Comparison of ENCODE assay signal across 18 mouse cellular contexts in genomic region chr9:67023371-67023770, GRCm38 (mm10). TPM values are rescaled to one million over a fixed set of nuclear protein-coding genes. Genes with fewer than 3 reads are reported as not detected.
A peak's percentile ranks its signal among the peaks of the same experiment; 100 is the strongest.
DNase-seq lines count a peak whose midpoint lies in the region; ATAC-seq and TF ChIP-seq lines count a peak whose summit lies in the region.
"Had no signal": no experiment of that assay in that cellular context is flagged by ENCODE, and none has a peak within 500 bp of the region (broad histone marks: within the 10 kb centered on the region; RNA-seq: fewer than 3 reads in every experiment).

No protein-coding gene starts in this region.

- no peak for ATAC-seq in liver, embryonic 13.5 days (ENCODE audit: low read depth)
- peak; percentile 40 for ATAC-seq in stomach, postnatal 0 days (ENCODE audit: low FRiP score, low TSS enrichment)
- ATAC-seq in hindbrain, postnatal 0 days, result no peak
- ATAC-seq: forebrain, embryonic 15.5 days had no signal

- no peaks in the 10 kb centered on the region for H3K9me3 ChIP-seq in liver, embryonic 13.5 days (replicated peaks)
- H3K9me3 ChIP-seq in stomach, postnatal 0 days (ENCODE audit: control insufficient read depth, low read length), result no peaks in the 10 kb centered on the region
- no peaks in the 10 kb centered on the region for H3K9me3 ChIP-seq in hindbrain, postnatal 0 days (ENCODE audit: low read length)
- H3K9me3 ChIP-seq: forebrain, embryonic 15.5 days; heart, embryonic 13.5 days; hindbrain, embryonic 13.5 days had no signal

- H3K4me1 ChIP-seq in liver, embryonic 13.5 days (replicated peaks), result peaks cover 84% of the 10 kb centered on the region
- peaks cover 17% of the 10 kb centered on the region for H3K4me1 ChIP-seq in lung, adult 2 months (ENCODE audit: control insufficient read depth, insufficient read depth, low read length)
- H3K4me1 ChIP-seq in stomach, postnatal 0 days (replicated peaks; ENCODE audit: control insufficient read depth, insufficient read depth), result no peaks in the 10 kb centered on the region; the same call in 1 of the 2 replicates
- H3K4me1 ChIP-seq in hindbrain, postnatal 0 days (ENCODE audit: insufficient read depth, low read length), result no peaks in the 10 kb centered on the region
- H3K4me1 ChIP-seq: forebrain, embryonic 15.5 days; hindbrain, embryonic 13.5 days had no signal

- no peak for TF ChIP-seq CTCF in gastrocnemius, adult 2 months (IDR thresholded peaks at IDR 0.05)
- no peak for TF ChIP-seq CTCF in lung, adult 2 months (IDR thresholded peaks at IDR 0.05; ENCODE audit: insufficient read depth, low read length)
- TF ChIP-seq CTCF in stomach, postnatal 0 days (IDR thresholded peaks at IDR 0.05; ENCODE audit: low read depth), result no peak
- TF ChIP-seq CTCF in hindbrain, postnatal 0 days (IDR thresholded peaks at IDR 0.05; ENCODE audit: low read depth), result no peak

- no peak overlapping the region for H3K4me2 ChIP-seq in liver, embryonic 13.5 days
- H3K4me2 ChIP-seq in stomach, postnatal 0 days (replicated peaks; ENCODE audit: low read depth), result no peak overlapping the region
- no peak overlapping the region for H3K4me2 ChIP-seq in hindbrain, postnatal 0 days (ENCODE audit: low read depth, low read length)
- H3K4me2 ChIP-seq: forebrain, embryonic 15.5 days; heart, embryonic 13.5 days; hindbrain, embryonic 13.5 days had no signal

- intact Hi-C loops in gastrocnemius, adult 2 months (cut with DNase I), result no loop called here

- H3K27ac ChIP-seq in gastrocnemius, adult 2 months, result peak overlapping the region; percentile 16; the same call in 1 of the 2 replicates
- peak overlapping the region; percentile 96; the same call in 1 of the 2 replicates for H3K27ac ChIP-seq in liver, embryonic 13.5 days
- no peak overlapping the region for H3K27ac ChIP-seq in stomach, postnatal 0 days (replicated peaks)
- no peak overlapping the region for H3K27ac ChIP-seq in hindbrain, postnatal 0 days
- H3K27ac ChIP-seq: forebrain, embryonic 15.5 days; heart, embryonic 13.5 days; hindbrain, embryonic 13.5 days had no signal

- 91% methylated on average over 9 of the region's 9 CpGs for WGBS in liver, embryonic 13.5 days (ENCODE audit: insufficient replicate concordance)
- 75% methylated on average over 9 of the region's 9 CpGs for WGBS in lung, adult 2 months
- 65% methylated on average over 9 of the region's 9 CpGs for WGBS in stomach, postnatal 0 days
- WGBS in hindbrain, postnatal 0 days, result 96% methylated on average over 9 of the region's 9 CpGs

- H3K9ac ChIP-seq in liver, embryonic 13.5 days, result no peak overlapping the region
- no peak overlapping the region for H3K9ac ChIP-seq in stomach, postnatal 0 days (ENCODE audit: low read length)
- no peak overlapping the region for H3K9ac ChIP-seq in hindbrain, postnatal 0 days (replicated peaks; ENCODE audit: low read length)
- H3K9ac ChIP-seq: forebrain, embryonic 15.5 days; heart, embryonic 13.5 days; hindbrain, embryonic 13.5 days had no signal

- H3K36me3 ChIP-seq in liver, embryonic 13.5 days, result peaks cover 71% of the 10 kb centered on the region
- peaks cover 32% of the 10 kb centered on the region for H3K36me3 ChIP-seq in stomach, postnatal 0 days (ENCODE audit: control insufficient read depth, insufficient read depth, low read length)
- peaks cover 29% of the 10 kb centered on the region for H3K36me3 ChIP-seq in hindbrain, postnatal 0 days (ENCODE audit: insufficient read depth, low read length)

- H3K27me3 ChIP-seq in liver, embryonic 13.5 days, result no peaks in the 10 kb centered on the region
- no peaks in the 10 kb centered on the region for H3K27me3 ChIP-seq in stomach, postnatal 0 days (ENCODE audit: control insufficient read depth, insufficient read depth, low read length)
- no peaks in the 10 kb centered on the region for H3K27me3 ChIP-seq in hindbrain, postnatal 0 days (ENCODE audit: insufficient read depth, low read length)
- H3K27me3 ChIP-seq: CH12.LX; forebrain, embryonic 15.5 days; heart, embryonic 13.5 days; hindbrain, embryonic 13.5 days had no signal

- TF ChIP-seq POLR2A in lung, adult 2 months (IDR thresholded peaks at IDR 0.05; ENCODE audit: borderline replicate concordance, extremely low read depth, low read depth, low read length), result no peak

- peak; percentile 41 for DNase-seq in gastrocnemius, adult 2 months
- no peak for DNase-seq in gastrocnemius, adult 8-10 months (ENCODE audit: low spot score in 2 of 2)
- DNase-seq in liver, embryonic 13.5 days, result no peak
- no peak for DNase-seq in liver
- DNase-seq in lung, postnatal 36 days, result peak; percentile 47
- no peak for DNase-seq in lung, adult 2 months
- no peak for DNase-seq in stomach, postnatal 0 days (ENCODE audit: low spot score)
- no peak for DNase-seq in hindbrain, postnatal 0 days (ENCODE audit: low spot score)
- DNase-seq: adrenal gland, adult 2 months; adrenal gland, postnatal 25 days; cerebellum, adult 18-20 months; cerebellum, adult 9-11 months; gastrocnemius, postnatal 14 days; heart, postnatal 10 days had no signal

- no peak overlapping the region for H3K4me3 ChIP-seq in gastrocnemius, adult 2 months
- H3K4me3 ChIP-seq in liver, embryonic 13.5 days (replicated peaks), result no peak overlapping the region
- no peak overlapping the region for H3K4me3 ChIP-seq in lung, adult 2 months (replicated peaks; ENCODE audit: extremely low read depth, low read depth, low read length)
- no peak overlapping the region for H3K4me3 ChIP-seq in stomach, postnatal 0 days (ENCODE audit: low read depth, low read length)
- no peak overlapping the region for H3K4me3 ChIP-seq in hindbrain, postnatal 0 days (ENCODE audit: low read length)
- H3K4me3 ChIP-seq: forebrain, embryonic 15.5 days; heart, embryonic 13.5 days; hindbrain, embryonic 13.5 days had no signal

- no peak for TF ChIP-seq EP300 in stomach, postnatal 0 days (optimal IDR thresholded peaks at IDR 0.05)

RNA-seq across cellular contexts. Expression of gene Tpm1, which starts 25.8 kb away (rescaled TPM):
- total RNA-seq in gastrocnemius, adult 2 months (2021), result over 10,000 TPM; 18,374 to 28,065 TPM
- over 10,000 TPM; 24,112 to 28,307 (median 24,365) TPM for total RNA-seq in gastrocnemius, adult 8-10 months (2022)
- polyA plus RNA-seq in liver, embryonic 13.5 days (2015; fragmentation: Nextera tagmentation; extraction: Ambion mirVana), result 168 and 198 TPM in 2 replicates
- 168 and 359 TPM in 2 replicates for polyA plus RNA-seq in lung, adult 2 months (2012; rRNA removed)
- polyA plus RNA-seq in stomach, postnatal 0 days (2015; fragmentation: Nextera tagmentation; extraction: Ambion mirVana), result 1,738 and 2,538 TPM in 2 replicates
- total RNA-seq in hindbrain, postnatal 0 days (2014; rRNA removed), result 98.8 and 120 TPM in 2 replicates
- 177 and 180 TPM in 2 replicates for polyA plus RNA-seq in hindbrain, postnatal 0 days (2015; fragmentation: Nextera tagmentation; extraction: Ambion mirVana)

RNA-seq across cellular contexts. Expression of gene Lactb, which starts 48.1 kb away (rescaled TPM):
- 10 to 100 TPM; 17.7 to 22.3 TPM for total RNA-seq in gastrocnemius, adult 2 months (2021)
- 10 to 100 TPM; 18.3 to 23.1 (median 22.6) TPM for total RNA-seq in gastrocnemius, adult 8-10 months (2022)
- polyA plus RNA-seq in liver, embryonic 13.5 days (2015; fragmentation: Nextera tagmentation; extraction: Ambion mirVana), result 6.4 and 6.7 TPM in 2 replicates
- 7.4 and 10.9 TPM in 2 replicates for polyA plus RNA-seq in lung, adult 2 months (2012; rRNA removed)
- 11.8 and 12.2 TPM in 2 replicates for polyA plus RNA-seq in stomach, postnatal 0 days (2015; fragmentation: Nextera tagmentation; extraction: Ambion mirVana)
- 13.1 and 18.4 TPM in 2 replicates for total RNA-seq in hindbrain, postnatal 0 days (2014; rRNA removed)
- polyA plus RNA-seq in hindbrain, postnatal 0 days (2015; fragmentation: Nextera tagmentation; extraction: Ambion mirVana), result 12.8 and 15.2 TPM in 2 replicates

Comparison
In these comparisons a context has a peak if more than half of its experiments do, and no peak if none do; other contexts are left out.
1. DNase-seq: peak in gastrocnemius, adult 2 months (single experiment) and lung, postnatal 36 days (single experiment); none in gastrocnemius, adult 8-10 months (0 of 2), liver, embryonic 13.5 days (single experiment), liver (single experiment), lung, adult 2 months (single experiment), stomach, postnatal 0 days (single experiment) and hindbrain, postnatal 0 days (single experiment).
2. H3K27ac ChIP-seq: peak in gastrocnemius, adult 2 months (single experiment) and liver, embryonic 13.5 days (single experiment); none in stomach, postnatal 0 days (single experiment) and hindbrain, postnatal 0 days (single experiment).